Mouse (Mus musculus) kidney, embryonic 16.5 days (tissue): Measurements from ENCODE around the gene Amigo3. TPM values are rescaled to one million over a fixed set of nuclear protein-coding genes. Genes with fewer than 3 reads are reported as not detected.

ENCODE experiments used
- ATAC-seq: fragments of 200-750 bp; cut with Nextera tagmentation; 2 replicates; pipeline ENCODE4 v1.8.0; 2017; ENCODE audit warnings: moderate TSS enrichment; ENCODE audit not compliant: low FRiP score, low TSS enrichment
- H3K27ac ChIP-seq: fragments of 300-500 bp; sonication (generic); 2 replicates; pipeline ENCODE4 v1.5.1; 2014; ENCODE audit warnings: low read length
- H3K27me3 ChIP-seq: fragments of 300-500 bp; sonication (generic); 2 replicates; pipeline ENCODE4 v1.6.1; 2014; ENCODE audit warnings: low read length, control low read depth, mixed read lengths; ENCODE audit not compliant: insufficient read depth
- H3K36me3 ChIP-seq: fragments of 300-500 bp; sonication (generic); 2 replicates; pipeline ENCODE4 v1.6.1; 2014; ENCODE audit warnings: low read length, control low read depth, mixed read lengths; ENCODE audit not compliant: insufficient read depth
- H3K4me1 ChIP-seq: fragments of 300-500 bp; sonication (generic); 2 replicates; pipeline ENCODE4 v1.6.1; 2014; ENCODE audit warnings: low read length, control low read depth, mixed read lengths; ENCODE audit not compliant: insufficient read depth
- H3K4me2 ChIP-seq: fragments of 300-500 bp; sonication (generic); replicated peaks from 2 replicates; pipeline ENCODE4 v1.6.1; 2014; ENCODE audit warnings: low read depth, low read length
- H3K4me3 ChIP-seq: fragments of 300-500 bp; sonication (generic); 2 replicates; pipeline ENCODE4 v1.5.1; 2014; ENCODE audit warnings: mild to moderate bottlenecking, low read length
- H3K9ac ChIP-seq: fragments of 300-500 bp; sonication (generic); replicated peaks from 2 replicates; pipeline ENCODE4 v1.6.1; 2014; ENCODE audit warnings: low read length
- H3K9me3 ChIP-seq: fragments of 300-500 bp; sonication (generic); 2 replicates; pipeline ENCODE4 v1.6.1; 2016; ENCODE audit warnings: low read length, control low read depth
- WGBS: fragments of 180-500 bp; shearing (Covaris S2); extraction: QIAGEN DNeasy Blood & Tissue Kit; methylation state at CpG from one replicate; pipeline ENCODE4 v1.1.7; 2014; 5-methylcytosine and 5-hydroxymethylcytosine counted together
- microRNA-seq: library from miRNA; unstranded; fragments of <30 nt; microRNA quantifications from one replicate; pipeline ENCODE4, GENCODE M21; 2016
- polyA plus RNA-seq: library from polyadenylated mRNA; unstranded; fragments of >200 nt; fragmentation: Nextera tagmentation; extraction: Ambion mirVana; gene quantifications from 2 replicates; pipeline ENCODE4 v1.2.1, GENCODE M21; 2015

The Amigo3 gene
- polyA plus RNA-seq, 1 experiment from 2014 or later: 3.3 TPM

DNA sequence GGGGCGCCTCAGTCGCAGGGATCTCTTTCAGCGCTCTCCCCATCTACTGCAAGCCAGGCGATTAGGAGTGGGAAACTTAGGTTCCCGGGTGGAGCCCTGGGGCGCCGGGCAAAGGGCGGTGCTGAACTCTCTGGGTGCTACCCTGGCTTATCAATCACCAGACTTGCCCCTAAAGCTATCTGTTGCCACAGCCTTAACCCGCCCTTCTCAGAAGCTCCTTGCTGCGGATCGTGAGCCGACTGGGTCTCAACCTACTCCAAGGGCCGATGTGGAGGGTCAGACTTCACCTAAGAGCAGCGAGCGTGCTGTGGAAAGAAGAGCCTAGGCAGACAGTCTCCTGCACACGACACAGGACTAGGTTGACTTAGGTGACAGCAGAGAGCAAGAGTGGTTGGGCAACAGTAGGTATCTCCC is 42.0 kb downstream of the Amigo3 start:
- Histone ChIP-seq H3K4me1 (peaks cover 20% of the 10 kb centered on the region), H3K9ac (peak overlapping the region; percentile 81), H3K4me2 (peak overlapping the region; percentile 79), H3K4me3 (peak overlapping the region; percentile 71), H3K36me3 (peaks cover 21% of the 10 kb centered on the region), H3K9me3 (no peaks in the 10 kb centered on the region), H3K27me3 (no peaks in the 10 kb centered on the region), H3K27ac (peak overlapping the region; percentile 43; the same call in 1 of the 2 replicates)
- ATAC-seq: peak; percentile 23
- 0% methylated on average over 16 of the region's 16 CpGs for WGBS

DNA sequence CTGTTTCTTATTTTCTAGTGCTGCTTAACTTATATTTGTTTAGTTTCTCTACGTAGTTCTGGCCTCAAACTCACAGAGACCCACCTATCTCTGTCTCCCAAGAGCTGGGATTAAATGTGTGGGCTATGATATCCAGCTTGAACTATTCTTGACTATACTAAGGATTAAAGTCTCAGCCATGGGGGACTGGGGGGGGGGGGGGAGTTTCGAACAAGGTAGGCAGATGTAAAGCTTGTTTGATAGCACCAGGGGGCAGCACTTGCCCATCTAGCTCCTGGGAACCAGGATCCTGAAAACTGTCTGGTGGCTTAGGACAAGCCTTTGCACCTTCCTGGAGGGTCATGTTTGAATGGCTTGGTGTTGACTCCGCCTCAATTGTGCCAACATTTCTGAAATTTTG is 42.6 kb downstream of the Amigo3 start:
- Histone ChIP-seq H3K9me3 (no peaks in the 10 kb centered on the region), H3K4me1 (peaks cover 20% of the 10 kb centered on the region), H3K4me3 (peak overlapping the region; percentile 71), H3K9ac (peak overlapping the region; percentile 81; the same call in 1 of the 2 replicates), H3K36me3 (peaks cover 21% of the 10 kb centered on the region), H3K27me3 (no peaks in the 10 kb centered on the region), H3K4me2 (peak overlapping the region; percentile 79), H3K27ac (0 out of 2 replicates have a peak overlapping the region, but pooled peaks have one; percentile 29)
- ATAC-seq: no peak
- 6% methylated on average over 3 of the region's 3 CpGs for WGBS

DNA sequence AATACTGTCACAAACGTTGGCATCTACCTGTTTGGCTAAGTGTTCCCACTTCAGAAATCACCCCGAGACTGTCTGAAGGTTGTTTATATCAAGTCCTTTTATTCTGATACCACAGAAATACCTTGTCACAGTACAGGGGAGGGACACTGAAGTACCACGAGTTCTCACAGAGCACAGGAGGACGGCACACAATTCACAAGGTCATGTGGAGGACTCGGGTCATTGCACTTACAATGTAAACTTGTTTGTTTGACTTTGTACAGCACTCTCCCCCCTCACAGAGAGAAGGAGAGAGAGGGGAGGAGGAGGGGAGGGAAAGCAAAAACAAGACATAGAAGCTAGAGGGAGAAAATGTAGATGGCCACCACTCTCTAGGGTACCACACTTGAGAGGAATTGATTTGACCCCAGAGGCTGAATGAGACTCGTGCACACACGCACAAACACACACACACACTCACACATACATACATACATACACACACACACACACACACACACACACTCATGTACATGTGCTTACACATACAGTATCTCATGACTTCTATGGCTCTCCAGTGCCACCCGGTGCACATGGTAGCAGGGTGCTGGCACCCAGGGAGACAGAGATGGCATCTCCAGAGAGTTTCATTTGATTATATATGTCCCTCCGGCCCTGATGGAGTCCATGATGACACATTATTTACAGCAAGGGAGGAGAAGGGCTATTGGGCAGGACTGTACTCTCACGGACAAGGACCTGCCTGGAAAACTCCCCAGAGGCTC is 43.2 kb downstream of the Amigo3 start:
- Histone ChIP-seq H3K4me2 (no peak overlapping the region), H3K27me3 (no peaks in the 10 kb centered on the region), H3K4me3 (no peak overlapping the region), H3K4me1 (peaks cover 20% of the 10 kb centered on the region), H3K27ac (0 out of 2 replicates have a peak overlapping the region, but pooled peaks have one; percentile 29), H3K9me3 (no peaks in the 10 kb centered on the region), H3K9ac (no peak overlapping the region), H3K36me3 (peaks cover 16% of the 10 kb centered on the region)
- 53% methylated on average over 10 of the region's 10 CpGs for WGBS
- no peak for ATAC-seq

DNA sequence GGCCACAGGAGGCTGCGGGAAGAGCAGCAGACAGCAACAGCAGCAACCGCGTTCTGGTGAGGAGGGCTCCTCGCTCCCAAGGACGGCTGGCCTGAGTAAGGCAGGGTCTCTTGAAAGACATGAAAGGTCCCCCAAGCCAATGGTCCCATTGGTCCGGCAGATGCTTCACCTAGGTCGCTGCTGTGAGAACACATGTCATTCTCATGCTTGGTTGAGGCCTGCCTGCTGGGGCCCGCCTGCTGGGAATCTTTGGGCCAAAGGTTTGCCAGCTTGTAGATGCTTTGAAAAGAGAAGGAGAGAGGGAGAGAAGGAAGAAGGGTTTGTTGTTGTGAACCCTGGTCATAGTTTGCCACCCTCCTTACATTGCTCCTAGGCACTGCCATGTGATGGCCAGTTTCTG is 46.7 kb downstream of the Amigo3 start:
- H3K27me3 ChIP-seq: no peaks in the 10 kb centered on the region
- peaks cover 14% of the 10 kb centered on the region; the same call in 1 of the 2 replicates for H3K4me1 ChIP-seq
- H3K27ac ChIP-seq: no peak overlapping the region
- 82% methylated on average over 8 of the region's 8 CpGs for WGBS
- no peak overlapping the region for H3K4me2 ChIP-seq
- H3K4me3 ChIP-seq: no peak overlapping the region
- H3K36me3 ChIP-seq: no peaks in the 10 kb centered on the region
- no peak overlapping the region for H3K9ac ChIP-seq
- no peaks in the 10 kb centered on the region for H3K9me3 ChIP-seq
- ATAC-seq: no peak

DNA sequence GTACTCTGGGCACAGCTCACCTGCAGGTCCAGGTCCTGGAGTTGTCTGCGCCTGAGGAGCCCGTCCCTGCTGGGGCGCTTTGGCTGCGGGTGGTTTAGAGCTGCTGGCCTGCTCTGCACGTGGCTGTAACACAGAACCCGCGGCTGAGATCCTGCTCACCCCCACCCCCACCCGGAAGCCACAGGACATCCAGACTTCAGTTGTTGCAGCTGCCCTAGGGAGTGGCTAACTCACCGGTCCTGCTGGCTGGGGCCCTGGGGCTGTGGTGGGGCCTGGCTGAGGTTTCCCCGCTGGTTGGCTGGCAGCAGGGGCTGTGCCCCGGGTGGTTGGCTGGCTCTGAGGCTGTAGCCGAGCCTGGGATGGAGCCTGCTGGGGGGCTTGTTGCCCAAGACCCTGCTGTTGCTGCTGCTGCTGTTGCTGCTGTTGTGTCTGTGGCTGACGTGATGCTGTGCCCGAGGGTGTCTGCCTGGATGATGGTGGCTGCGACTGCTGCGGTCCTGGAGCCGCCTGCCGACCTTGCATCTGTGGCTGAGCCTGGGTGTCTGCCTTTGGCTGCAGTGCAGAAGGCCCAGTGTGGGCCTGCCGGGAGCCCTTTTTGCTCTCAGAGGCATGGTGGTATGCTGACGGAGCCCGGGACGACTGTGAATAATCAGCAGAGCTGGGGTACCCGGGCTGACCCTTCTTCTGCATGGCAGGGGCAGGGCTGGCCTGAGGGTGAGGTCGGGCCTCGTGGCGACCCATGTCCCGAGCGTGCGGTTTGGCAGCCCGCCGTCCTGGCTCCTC is 52.0 kb downstream of the Amigo3 start:
- Histone ChIP-seq H3K4me2 (peak overlapping the region; percentile 1), H3K4me3 (no peak overlapping the region; the same call in 1 of the 2 replicates), H3K9ac (peak overlapping the region; percentile 49), H3K27ac (peak overlapping the region; percentile 75), H3K9me3 (no peaks in the 10 kb centered on the region), H3K4me1 (peaks cover 26% of the 10 kb centered on the region), H3K36me3 (no peaks in the 10 kb centered on the region), H3K27me3 (no peaks in the 10 kb centered on the region)
- ATAC-seq: peak; percentile 62
- WGBS: 43% methylated on average over 31 of the region's 31 CpGs

Small RNAs within 50 kb of the gene (microRNA-seq; reads per million reads assigned to microRNA genes)
- gene Gm47303 (not detected), gene Mir7088 (not detected)

Other genes starting within 250 kb of the Amigo3 start
- 71.5 and 83.7 TPM in 2 replicates for gene Rbm6, start 179.9 kb upstream of the Amigo3 start, polyA plus RNA-seq
- 12.9 and 13.6 TPM in 2 replicates for gene Mon1a, start 165.0 kb upstream of the Amigo3 start, polyA plus RNA-seq
- 2.1 and 2.8 TPM in 2 replicates for gene Mst1r, start 146.3 kb upstream of the Amigo3 start, polyA plus RNA-seq
- not detected in 2 replicates for gene Actl11, start 124.7 kb upstream of the Amigo3 start, polyA plus RNA-seq
- gene Camkv, start 117.5 kb upstream of the Amigo3 start, polyA plus RNA-seq: 2.0 and 2.2 TPM in 2 replicates
- gene Traip, start 103.0 kb upstream of the Amigo3 start, polyA plus RNA-seq: 23.3 and 24.5 TPM in 2 replicates
- 20.2 and 22.2 TPM in 2 replicates for gene Uba7, start 77.7 kb upstream of the Amigo3 start, polyA plus RNA-seq
- gene Gm20661, start 70.1 kb upstream of the Amigo3 start, polyA plus RNA-seq: 5.3 and 7.5 TPM in 2 replicates
- 68.0 and 79.4 TPM in 2 replicates for gene Inka1, start 67.3 kb upstream of the Amigo3 start, polyA plus RNA-seq
- 10.5 and 11.8 TPM in 2 replicates for gene Cdhr4, start 60.7 kb upstream of the Amigo3 start, polyA plus RNA-seq
- 0.64 and 1.1 TPM in 2 replicates for gene Gm20662, start 56.8 kb upstream of the Amigo3 start, polyA plus RNA-seq
- 59.2 and 61.8 TPM in 2 replicates for gene Ip6k1, start 50.7 kb upstream of the Amigo3 start, polyA plus RNA-seq
- gene Gmppb, start 3.9 kb upstream of the Amigo3 start, polyA plus RNA-seq: 30.9 and 32.4 TPM in 2 replicates
- gene Mst1, start 27.3 kb downstream of the Amigo3 start, polyA plus RNA-seq: 0.10 and 0.21 TPM in 2 replicates
- gene Rnf123, start 30.2 kb downstream of the Amigo3 start, polyA plus RNA-seq: 37.2 and 44.3 TPM in 2 replicates
- 87.8 and 93.0 TPM in 2 replicates for gene Apeh, start 41.4 kb downstream of the Amigo3 start, polyA plus RNA-seq
- gene Bsn, start 137.2 kb downstream of the Amigo3 start, polyA plus RNA-seq: 0.64 and 0.67 TPM in 2 replicates
- 163 and 182 TPM in 2 replicates for gene Dag1, start 210.8 kb downstream of the Amigo3 start, polyA plus RNA-seq
- gene Nicn1, start 237.3 kb downstream of the Amigo3 start, polyA plus RNA-seq: 37.2 and 45.5 TPM in 2 replicates
- gene Amt, start 243.7 kb downstream of the Amigo3 start, polyA plus RNA-seq: 40.8 and 43.7 TPM in 2 replicates